Mouse (Mus musculus) heart, adult 18-20 months (tissue): ENCODE measurements around the gene Snrpb. TPM values are rescaled to one million over a fixed set of nuclear protein-coding genes. Genes with fewer than 3 reads are reported as not detected.

Experiments used
- DNase-seq, 2 experiments: peaks; one replicate each; pipeline ENCODE4 v3.0.0; 2021 to 2022; ENCODE audit warnings: mixed read lengths in 1 of 2
- long read RNA-seq, 2 experiments: library from polyadenylated mRNA; stranded (forward); transcript quantifications; one replicate each; pipeline ENCODE4 v2.0.0; 2021
- total RNA-seq, 2 experiments: library from RNA; stranded (reverse); gene quantifications; 2 replicates each; pipeline ENCODE4 v1.2.3; 2021

The Snrpb gene
- 100 to 1,000 TPM; 130 to 136 TPM for total RNA-seq
- long read RNA-seq, experiment 1, transcript Snrpb-201 (7 exons, 1,161 nt), result major isoform, 142 of 151 reads
- long read RNA-seq, experiment 1, partial matches to known transcripts, result 4 of 151 reads
- long read RNA-seq, experiment 1, other reads (novel, unspliced or antisense), result 3 of 151 reads
- long read RNA-seq, experiment 2, transcript Snrpb-201 (7 exons, 1,161 nt), result major isoform, 98 of 102 reads
- long read RNA-seq, experiment 2, partial matches to known transcripts, result 1 of 102 reads
- long read RNA-seq, experiment 2, other reads (novel, unspliced or antisense), result 3 of 102 reads

DNA sequence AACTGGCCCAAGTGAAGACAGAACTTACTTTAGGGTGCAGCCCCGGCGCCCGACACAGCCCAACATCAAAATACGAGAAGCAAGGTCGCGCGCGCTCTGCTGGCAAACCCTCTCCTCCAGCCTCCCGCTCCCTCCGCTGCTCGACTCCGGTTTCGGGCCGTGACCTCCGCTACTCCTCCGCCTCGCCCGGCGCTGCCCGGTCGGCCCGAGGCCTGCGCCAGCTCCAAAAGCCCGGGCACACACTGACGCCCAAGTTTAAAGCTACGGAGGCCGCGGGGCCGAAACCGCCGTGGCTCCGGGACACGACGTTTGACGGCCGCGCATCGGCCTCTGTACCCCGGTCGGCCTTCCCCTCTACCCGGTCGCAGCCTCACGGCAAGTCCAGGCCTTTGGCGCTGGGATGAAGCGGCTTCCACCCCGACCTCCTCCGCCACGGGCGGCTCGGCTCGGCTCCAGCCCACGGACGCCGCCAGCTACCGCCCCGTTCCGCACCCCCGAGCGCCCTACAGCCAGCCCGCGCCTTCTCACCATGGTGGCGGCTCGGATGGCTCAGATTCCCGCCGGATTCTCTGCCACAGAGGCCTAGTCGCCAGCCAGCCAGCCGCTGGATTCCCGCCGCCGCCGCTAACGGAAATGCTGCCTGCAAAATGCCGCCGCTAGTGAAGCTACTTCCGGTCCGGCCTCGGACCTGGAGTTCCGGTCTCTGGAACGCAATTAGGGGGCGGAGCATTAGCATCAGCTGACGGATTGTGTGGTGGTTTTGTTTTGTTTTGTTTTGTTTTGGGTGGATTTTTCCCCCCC, at the start of gene Snrpb:
Gene Snrpb (minus strand): TSS at position 698 of the 801 bp plus-strand sequence.
- DNase-seq, result peak; percentile 94

DNA sequence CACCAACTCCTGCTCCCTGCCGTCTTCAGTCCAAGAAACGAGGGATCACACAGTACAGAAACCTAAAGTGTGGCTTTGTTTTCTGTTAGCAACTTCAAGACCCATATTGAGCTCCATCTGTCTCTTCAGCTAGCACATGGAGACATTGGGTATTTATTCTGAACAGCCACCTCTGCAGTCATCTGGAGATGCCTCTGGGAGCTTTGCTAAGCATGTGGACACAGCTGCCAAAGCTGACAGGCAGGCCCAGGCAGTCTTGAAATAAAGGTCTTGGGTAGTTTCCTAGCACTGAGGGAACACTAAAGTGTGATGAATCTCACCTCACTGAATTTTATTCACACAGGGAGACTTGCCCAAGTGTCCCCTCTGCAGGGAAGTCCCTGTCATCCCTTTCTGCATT, 32.4 kb upstream of the Snrpb start:
- no peak for DNase-seq

DNA sequence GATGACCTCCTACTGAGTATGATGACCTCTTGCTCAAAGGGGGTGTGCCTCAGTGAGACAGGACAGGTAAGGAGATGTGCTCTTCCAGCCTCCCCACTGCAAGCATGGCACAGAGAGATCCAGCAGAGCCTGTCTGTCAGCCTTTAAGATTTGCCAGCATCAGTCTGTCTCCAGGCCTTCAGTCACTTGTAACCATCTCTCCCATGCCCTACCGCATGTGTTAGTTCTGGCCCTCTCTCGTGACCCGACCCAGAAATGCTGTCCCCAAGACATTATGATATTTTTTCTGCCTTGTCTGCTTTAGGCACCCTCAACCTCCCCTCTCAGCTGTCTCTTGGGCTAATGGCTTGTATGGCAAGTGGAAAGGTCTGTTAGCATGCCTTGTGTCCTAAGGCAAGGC, 30.4 kb upstream of the Snrpb start:
- DNase-seq, result no peak

DNA sequence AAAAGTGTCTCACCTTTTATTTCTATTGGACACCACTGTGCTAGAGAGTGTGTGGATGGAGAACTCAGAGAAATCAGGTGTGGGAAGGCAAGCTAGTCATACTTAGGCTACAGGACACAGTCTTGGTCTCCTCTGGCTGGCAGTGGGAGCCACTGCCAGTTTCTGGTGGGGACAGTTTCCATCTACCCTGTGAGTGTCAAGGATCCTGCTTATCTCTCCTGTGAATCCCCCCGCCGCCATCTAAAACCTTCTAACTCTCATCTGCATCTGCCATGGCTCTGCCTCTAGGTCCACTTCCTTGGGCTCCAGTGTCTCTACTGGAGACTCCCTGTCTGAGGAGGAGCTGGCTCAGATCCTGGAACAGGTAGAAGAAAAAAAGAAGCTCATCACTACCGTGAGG, 28.8 kb upstream of the Snrpb start:
- DNase-seq, result no peak

DNA sequence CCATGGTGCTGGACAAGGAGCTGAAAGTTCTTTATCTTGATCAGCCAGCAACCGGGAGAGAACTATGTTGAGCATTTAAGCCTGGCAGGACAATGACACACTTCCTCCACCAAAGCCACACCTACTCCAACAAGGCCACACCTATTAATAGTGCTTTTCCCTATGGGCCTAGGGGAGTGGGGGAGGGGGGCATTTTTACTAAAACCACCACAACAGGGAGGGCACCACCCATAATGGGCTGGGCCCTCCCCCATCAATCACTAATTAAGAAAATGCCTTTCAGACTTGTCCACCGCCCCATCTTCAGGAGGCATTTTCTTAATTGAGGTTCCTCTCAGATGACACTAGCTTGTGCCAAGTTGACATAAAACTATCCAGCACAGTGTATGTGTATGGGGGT, 28.2 kb upstream of the Snrpb start:
- DNase-seq, result no peak

DNA sequence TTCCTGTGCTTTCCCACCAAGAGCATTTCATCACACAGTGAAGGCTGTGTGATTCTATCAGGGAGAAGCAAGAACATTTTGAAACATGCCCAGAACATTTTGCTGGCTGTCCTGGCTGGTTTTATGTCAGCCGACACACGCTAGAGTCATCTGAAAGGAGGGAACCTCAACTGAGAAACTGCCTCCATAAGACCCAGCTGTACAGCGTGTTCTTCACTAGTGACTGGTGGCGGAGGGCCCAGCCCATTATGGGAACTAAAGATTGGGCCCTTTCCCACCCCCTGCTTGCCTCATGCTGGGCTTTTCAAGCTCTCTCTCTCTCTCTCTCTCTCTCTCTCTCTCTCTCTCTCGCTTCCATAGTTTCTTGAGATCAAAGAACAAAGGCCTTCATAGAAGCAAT, 21.8 kb upstream of the Snrpb start:
- no peak for DNase-seq

DNA sequence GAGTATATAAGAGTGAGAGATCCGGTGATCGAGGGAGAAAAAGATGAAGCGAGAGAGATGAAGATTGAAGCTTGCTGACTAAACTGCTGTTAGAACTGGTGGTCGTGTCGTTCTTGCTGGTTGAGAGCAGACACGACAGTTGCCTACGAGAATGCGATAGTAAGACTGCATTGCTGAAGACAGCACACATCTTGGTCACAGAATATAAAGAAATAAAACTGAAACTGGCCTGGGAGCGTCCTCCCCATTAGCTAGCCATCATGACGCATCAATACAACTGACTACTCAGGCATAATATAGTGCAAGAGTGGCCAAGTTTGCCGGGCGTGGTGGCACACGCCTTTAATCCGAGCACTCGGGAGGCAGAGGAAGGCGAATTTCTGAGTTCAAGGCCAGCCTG, 15.7 kb upstream of the Snrpb start, which contains the start of gene Tmc2:
Gene Tmc2 (plus strand): TSS at position 301 of the 400 bp plus-strand sequence.
- no peak for DNase-seq

DNA sequence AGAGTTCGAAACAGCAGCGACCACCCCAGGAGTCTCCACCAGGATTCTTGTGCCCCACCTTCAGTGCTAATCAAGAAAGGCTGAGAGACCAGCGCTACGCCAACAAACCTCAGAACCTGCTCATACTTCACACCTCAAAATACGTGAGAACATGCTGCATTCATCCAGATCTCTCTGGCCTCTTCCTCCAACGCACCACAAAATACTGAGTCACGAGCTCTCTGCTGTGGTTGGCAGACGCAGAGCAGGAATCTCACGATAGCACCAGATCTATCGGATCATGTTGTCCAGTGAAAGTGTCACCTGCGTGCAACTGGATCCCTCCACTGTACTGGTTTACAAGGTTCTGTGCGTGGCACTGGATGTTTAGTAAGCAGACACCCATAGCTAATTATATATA, 9.2 kb upstream of the Snrpb start:
- no peak for DNase-seq

DNA sequence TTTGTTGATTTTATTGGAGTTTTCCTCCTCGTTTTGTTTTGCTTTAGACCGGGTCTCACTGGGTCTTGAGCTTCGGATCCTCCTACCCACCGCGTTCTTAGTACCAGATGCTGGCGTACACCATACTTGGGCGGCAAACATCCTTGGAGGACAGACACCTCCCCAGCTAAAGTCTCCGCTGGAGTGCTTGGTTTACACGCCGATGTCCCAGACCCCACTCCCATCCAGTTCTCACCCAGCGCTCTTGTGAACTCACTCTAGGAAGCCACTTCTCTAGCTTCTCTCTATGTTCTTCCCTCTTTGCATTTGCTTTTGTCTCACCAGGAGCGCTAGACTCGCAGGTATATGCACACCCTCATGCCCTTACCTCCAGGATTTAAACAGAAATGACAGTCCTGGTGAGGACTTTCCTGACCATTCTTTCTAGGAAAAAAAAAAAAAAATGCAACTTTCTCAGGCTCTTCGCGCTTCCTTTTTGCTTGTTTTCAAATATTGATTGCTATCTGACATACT, 360 bp upstream of the Snrpb start:
- DNase-seq, result no peak

DNA sequence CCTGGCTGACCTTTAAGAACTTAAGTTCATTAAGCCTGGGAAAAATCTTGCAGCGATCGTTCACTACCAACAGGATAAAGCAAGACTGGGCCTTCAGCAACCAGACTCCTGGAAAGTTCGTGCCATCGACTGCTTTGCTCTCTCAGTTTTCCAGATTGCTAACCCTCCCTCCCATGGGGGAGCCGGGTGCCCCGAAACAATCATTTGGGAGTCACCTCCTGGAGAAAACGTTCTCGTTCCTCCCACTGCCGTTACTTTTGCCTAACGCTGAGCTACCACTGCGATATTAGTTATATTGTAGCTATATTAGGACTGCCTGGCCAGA, 860 bp downstream of the Snrpb start:
- DNase-seq, result no peak

DNA sequence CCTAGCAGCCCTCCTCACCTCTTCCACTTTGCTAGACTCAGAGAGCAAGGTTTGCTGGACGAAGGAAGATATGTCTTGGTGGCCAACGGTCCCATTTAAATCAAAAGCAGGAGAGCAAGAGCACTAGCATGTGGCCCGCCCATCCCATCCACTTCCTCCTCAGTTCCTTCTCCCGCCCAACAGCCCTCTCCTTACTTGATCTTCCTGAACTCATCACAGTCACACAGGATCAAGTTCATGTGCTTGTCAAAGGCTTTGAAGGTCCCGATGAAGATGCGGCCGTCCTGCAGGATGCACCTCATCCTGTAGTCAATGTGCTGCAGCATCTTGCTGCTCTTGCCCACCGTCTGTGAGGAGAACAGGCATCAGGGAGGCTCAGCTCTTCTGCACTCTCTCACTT, 2.4 kb downstream of the Snrpb start:
- peak in 1 of 2 experiments; percentile 5 for DNase-seq

DNA sequence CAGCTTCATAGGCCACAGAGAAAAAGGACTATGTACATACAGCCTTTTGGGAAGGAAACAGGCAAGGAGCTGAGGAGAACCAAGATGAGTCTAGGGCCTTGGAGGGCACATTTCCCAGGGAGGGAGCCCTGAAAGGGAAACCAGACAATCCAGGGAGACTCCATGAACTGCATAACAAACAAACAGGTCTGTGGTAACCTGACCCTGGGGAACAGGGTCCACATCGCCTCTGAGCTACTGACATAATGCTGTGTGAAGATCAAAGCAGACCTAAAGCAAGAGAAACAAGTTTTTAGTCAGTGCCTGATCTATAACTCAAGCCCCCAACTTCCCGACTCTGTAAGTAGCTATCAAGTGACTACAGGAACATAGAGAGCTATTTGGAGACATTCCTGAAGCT, 7.5 kb downstream of the Snrpb start:
- no peak for DNase-seq

DNA sequence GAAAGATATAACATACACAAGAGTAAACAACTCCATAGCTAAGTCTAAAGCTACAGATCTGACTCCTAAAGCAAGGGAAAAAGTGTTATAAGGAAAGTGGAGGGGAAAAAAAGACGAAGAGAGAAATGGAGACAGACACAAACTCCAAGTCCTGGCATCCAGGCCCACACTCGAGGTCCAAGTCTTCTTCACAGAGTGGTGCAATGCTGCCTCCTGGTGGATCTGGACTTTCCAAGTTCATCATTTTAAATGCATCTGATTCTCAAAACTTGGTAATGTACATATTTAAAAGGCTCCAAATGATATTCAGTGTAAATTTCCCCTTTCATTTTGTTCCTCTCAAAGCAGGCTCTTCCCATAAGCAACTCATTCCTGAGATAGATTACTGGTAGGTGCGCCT, 11.3 kb downstream of the Snrpb start:
- peak; percentile 23 to 71 for DNase-seq

DNA sequence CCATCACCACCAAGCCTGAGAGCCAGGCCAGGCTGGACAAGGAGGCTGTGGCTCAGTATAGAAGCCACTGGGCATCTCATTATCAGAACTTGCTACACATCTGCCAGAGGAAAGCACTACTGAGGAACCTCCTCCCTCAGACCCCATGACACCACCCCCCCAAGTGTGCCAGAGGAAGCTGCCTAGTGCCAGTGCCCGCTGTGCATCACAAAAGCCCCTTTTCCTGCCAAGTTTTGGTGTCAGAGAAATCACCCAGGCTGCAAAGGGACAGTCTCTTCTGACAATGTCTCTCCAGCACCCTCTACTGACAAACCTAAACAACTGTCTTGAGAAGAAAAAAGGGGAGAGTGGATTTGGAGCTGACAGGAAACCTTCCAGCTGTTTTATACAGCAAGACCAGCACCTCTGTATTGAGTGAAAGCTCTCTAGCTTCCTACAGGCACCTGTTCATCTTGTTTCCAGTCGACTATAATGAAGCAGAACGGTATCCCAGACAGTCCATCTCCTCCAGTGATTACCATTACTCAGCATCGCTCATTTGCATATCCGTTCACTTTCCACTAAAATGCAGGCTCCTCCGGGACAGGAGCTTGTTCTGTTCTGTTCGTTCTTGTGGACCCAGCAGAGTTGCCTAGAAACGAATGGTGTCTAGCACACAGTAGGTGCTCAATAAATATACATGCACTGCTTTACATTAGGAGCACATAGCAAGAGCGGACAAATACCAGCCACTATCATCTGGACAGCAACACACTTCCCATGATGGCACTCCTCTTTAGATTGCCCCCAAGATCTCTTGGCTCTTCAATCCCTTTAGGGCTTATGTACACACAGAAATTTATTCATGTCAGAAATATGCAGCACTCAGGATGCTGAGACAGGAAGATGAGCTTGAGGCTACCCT, 12.6 kb downstream of the Snrpb start:
- peak; percentile 5 to 18 for DNase-seq

DNA sequence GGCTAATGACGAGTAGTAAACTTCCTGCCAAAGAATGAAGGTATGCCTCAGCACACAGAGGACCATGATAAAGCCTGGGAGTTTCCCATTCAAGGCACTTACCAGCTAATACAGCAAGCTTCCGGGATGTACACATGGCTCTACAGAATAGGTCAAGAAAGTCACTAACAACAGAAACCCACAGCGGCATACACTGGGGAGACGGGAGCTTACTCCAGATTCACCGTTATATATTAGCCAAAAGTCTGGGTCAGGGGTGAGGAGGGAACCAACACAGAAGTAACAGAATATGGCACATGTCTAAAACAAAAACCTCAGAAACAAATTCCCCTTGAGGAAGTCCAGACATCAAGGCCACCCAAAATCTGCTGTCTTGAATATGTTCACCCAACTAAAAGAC, 16.5 kb downstream of the Snrpb start:
- DNase-seq, result no peak

DNA sequence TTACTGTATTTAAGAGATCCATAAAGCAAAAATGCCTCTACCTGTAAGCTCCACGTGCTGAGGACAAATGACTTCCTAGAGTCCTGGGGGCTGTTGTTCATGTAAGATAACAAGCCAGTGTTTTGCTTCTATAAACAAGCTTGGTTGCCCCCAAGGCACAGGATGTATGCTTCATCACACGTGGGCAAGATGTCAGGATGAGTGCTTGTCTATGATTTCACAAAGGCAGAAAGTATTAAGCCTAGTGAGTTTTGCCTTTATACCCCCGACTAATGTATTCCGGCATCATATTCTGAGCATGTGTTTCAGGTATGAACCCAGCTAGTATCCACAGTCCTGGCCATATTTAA, 21.1 kb downstream of the Snrpb start:
- DNase-seq, result no peak

DNA sequence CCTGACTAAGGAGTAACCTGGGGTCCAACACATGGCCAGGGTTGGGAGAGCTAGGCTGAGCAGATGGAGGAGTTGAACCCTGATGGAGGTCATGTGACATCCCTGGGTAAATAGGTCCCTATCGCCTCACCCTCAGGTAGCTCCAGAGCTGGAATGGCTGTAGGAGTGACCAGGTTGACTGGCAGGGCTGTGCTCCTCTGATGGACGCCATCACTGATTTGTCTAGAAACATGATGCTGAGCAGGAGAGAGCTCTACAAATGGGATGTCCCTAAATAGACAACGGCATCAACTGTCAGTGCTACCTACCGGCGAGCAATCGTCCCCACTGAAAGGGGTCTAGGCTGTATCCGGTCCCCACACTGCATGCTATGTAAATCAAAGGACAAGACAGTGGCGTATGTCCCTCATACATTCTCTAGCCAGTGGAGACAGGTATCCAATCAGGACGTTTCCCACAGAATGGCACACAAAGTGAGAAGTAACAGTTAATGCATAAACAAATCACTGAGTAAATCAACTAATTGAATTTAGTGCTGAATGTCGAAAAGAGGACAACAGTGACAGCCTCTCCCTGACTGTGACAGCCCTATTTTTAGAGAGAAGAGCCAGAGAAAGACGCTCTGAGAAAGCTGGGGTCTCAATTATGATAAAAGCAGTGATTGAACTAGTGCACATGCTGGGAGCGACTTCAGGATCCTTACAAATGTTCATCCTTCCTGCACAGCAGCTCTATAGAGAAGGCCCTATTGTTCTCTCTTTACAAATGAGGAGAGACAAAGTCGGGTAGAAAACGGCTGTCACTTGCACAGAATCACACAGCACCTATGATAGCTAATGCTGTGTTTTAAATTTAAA, 21.7 kb downstream of the Snrpb start:
- no peak for DNase-seq

DNA sequence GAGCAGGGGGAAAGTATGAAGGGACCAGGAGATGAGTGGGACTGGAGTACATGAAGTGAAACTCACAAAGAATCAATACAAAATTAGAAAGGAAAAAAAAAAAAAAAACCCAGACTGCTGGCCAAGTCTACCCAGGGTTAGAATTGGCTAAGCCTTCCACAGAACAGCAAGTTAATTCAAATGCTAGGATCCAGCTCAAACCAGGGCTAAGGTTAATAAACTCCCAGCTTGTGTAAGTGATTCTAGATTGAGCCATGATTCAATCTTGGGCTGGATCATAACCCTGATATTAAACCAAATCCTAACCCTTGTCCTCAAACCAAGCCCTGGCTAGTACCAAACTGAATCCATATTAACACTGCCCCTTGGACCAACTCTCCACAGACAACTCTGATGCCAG, 23.4 kb downstream of the Snrpb start:
- no peak for DNase-seq

DNA sequence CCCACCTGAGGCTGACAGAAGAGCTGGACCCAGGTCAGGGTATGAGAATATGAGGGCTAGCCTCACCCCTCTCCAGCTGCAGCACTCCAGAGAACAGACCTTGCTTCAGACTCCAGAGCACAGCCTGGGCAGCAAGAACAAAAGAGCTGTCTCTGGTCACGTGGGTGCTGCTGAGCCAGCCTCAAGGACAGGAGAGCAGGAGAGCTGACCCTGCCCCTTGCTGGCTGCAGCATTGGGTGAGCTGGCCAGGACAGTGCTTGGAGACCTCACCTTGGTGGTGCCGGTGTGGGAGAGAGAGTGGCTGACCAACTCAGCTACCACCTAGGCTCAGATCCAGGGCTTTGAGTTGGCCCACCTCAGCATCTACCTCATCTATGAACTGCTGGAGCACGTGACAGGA, 24.0 kb downstream of the Snrpb start:
- DNase-seq, result no peak

DNA sequence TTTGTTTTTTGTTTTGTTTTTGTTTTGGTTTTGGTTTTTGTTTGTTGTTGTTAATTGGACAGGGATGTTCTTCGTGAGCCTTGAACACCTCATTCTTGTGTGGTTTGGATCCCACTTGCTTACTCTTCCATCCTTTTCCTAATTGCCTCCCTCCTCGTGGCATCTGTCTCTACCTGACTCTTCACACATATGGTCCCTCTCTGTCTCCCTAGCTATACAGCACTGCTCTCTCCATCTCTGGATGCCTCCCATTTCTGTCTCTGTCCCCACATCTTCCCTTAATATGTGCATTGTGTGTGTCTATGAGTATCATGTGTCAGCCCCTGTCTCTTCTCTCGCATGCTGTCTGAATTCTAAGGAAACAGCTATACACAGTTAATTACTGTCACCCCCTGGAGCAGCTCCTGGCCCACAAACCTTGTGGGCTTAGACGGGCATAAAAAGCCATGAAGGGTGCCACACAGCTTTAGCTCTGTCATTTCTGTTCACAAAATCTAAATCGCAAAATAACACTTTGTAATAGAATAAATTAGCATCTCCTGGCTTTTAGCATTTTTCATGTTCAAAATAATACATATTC, 33.0 kb downstream of the Snrpb start:
- DNase-seq, result no peak

DNA sequence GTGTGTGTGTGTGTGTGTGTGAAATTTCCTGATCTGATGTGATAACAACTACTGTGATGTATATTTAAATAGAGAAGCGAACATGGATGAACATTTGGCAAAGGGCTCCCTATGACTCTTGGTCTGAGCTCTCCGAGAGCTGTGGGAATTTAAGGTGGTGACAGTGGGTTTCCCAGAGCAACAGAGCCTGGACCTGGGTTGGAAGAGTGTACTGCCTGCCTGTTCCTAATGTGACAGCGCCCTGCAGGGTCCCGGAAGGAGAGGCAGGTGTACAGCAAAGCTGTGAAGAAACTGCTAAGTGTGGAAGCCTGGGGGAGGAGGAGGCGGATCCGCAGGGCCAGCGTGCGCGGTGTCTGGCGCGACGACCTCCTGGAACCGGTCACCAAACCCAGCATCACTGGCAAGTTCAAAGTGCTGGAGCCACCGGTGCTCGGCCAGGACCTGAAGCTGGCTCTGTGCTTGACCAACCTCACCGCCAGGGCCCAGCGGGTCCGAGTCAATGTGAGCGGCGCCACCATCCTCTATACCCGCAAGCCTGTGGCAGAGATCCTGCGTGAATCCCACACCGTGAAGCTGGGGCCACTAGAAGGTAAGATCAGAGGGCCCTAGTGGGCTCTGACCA, 34.4 kb downstream of the Snrpb start:
- no peak for DNase-seq
